Mouse (Mus musculus): ENCODE data around the gene Rptor. TPM values are rescaled to one million over a fixed set of nuclear protein-coding genes. Genes with fewer than 3 reads are reported as not detected.

The Rptor gene
- total RNA-seq, 2 experiments from 2014 or later = 53.1 to 56.7 TPM

- DNase-seq (ENCODE audit: low spot score in 2 of 2) = no peak
These were observed 175.2 kb downstream of the Rptor start for GRCm38 (mm10) chr11:119777872-119778271.

GRCm38 (mm10) chr11:119780290-119780689, 177.6 kb downstream of the Rptor start:
- DNase-seq (ENCODE audit: low spot score in 2 of 2) = no peak

GRCm38 (mm10) chr11:119781165-119781564, 178.5 kb downstream of the Rptor start:
- DNase-seq (ENCODE audit: low spot score in 2 of 2) = no peak

GRCm38 (mm10) chr11:119781726-119782125, 179.0 kb downstream of the Rptor start:
- no peak for DNase-seq (ENCODE audit: low spot score in 2 of 2)

GRCm38 (mm10) chr11:119783653-119784052, 180.9 kb downstream of the Rptor start:
- no peak for DNase-seq (ENCODE audit: low spot score in 2 of 2)

GRCm38 (mm10) chr11:119784672-119785341, 182.1 kb downstream of the Rptor start:
- no peak for DNase-seq (ENCODE audit: low spot score in 2 of 2)

GRCm38 (mm10) chr11:119785661-119786384, 183.1 kb downstream of the Rptor start:
- DNase-seq (ENCODE audit: low spot score in 2 of 2) = no peak

- DNase-seq (ENCODE audit: low spot score in 2 of 2) = no peak
These were observed 183.7 kb downstream of the Rptor start for GRCm38 (mm10) chr11:119786385-119786880.

- no peak for DNase-seq (ENCODE audit: low spot score in 2 of 2)
These were observed 185.8 kb downstream of the Rptor start for GRCm38 (mm10) chr11:119788488-119788887.

GRCm38 (mm10) chr11:119788919-119789713, 186.4 kb downstream of the Rptor start:
- DNase-seq (ENCODE audit: low spot score in 2 of 2) = no peak

GRCm38 (mm10) chr11:119791923-119792564, 189.3 kb downstream of the Rptor start:
- no peak for DNase-seq (ENCODE audit: low spot score in 2 of 2)

- no peak for DNase-seq (ENCODE audit: low spot score in 2 of 2)
These were observed 190.7 kb downstream of the Rptor start for GRCm38 (mm10) chr11:119793378-119793777.

GRCm38 (mm10) chr11:119794020-119794419, 191.3 kb downstream of the Rptor start:
- no peak for DNase-seq (ENCODE audit: low spot score in 2 of 2)

- no peak for DNase-seq (ENCODE audit: low spot score in 2 of 2)
These were observed 192.0 kb downstream of the Rptor start for GRCm38 (mm10) chr11:119794671-119795070.

- DNase-seq (ENCODE audit: low spot score in 2 of 2) = no peak
These were observed 193.7 kb downstream of the Rptor start for GRCm38 (mm10) chr11:119796406-119796805.

GRCm38 (mm10) chr11:119796846-119797245, 194.1 kb downstream of the Rptor start:
- DNase-seq (ENCODE audit: low spot score in 2 of 2) = no peak

GRCm38 (mm10) chr11:119799536-119799935, 196.8 kb downstream of the Rptor start:
- DNase-seq (ENCODE audit: low spot score in 2 of 2) = no peak

- no peak for DNase-seq (ENCODE audit: low spot score in 2 of 2)
These were observed 199.2 kb downstream of the Rptor start for GRCm38 (mm10) chr11:119801855-119802254.

- DNase-seq (ENCODE audit: low spot score in 2 of 2) = no peak
These were observed 200.2 kb downstream of the Rptor start for GRCm38 (mm10) chr11:119802947-119803346.

GRCm38 (mm10) chr11:119804392-119804791, 201.7 kb downstream of the Rptor start:
- no peak for DNase-seq (ENCODE audit: low spot score in 2 of 2)

- DNase-seq (ENCODE audit: low spot score in 2 of 2) = no peak
These were observed 202.5 kb downstream of the Rptor start for GRCm38 (mm10) chr11:119805112-119805750.
